Mouse (Mus musculus): ENCODE data around the gene Hoxa7.

The Hoxa7 gene

DNA sequence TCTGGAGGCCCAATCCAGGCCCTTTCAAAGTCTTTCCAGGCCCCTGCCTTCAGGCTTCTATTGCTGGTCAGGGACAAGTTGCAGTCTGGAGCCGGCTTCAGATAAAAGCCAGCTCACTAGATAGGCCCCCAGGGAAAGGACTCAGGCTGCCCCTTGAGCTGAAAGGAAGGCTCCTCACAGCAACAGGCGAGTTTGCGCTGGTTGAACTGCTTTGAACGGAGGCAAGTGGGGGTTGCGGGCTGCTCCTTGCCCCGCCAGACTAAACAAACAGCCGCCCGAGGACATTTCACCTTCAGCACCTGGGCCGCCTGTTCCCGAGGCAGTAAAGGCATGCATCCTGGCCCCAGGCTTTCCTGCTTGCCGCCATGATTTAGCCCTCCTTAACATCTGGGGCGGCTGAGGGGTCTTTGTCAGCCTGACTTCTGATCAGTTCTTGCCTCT is 22.0 kb upstream of the Hoxa7 start:
- in situ Hi-C loops (cut with MboI; ENCODE audit: unreplicated experiment in 2 of 2), result loop anchor here in 1 of 2 experiments (25.0 kb wide), 1 partner anchor 1581 kb away; the partner anchor contains the start of gene Npvf

DNA sequence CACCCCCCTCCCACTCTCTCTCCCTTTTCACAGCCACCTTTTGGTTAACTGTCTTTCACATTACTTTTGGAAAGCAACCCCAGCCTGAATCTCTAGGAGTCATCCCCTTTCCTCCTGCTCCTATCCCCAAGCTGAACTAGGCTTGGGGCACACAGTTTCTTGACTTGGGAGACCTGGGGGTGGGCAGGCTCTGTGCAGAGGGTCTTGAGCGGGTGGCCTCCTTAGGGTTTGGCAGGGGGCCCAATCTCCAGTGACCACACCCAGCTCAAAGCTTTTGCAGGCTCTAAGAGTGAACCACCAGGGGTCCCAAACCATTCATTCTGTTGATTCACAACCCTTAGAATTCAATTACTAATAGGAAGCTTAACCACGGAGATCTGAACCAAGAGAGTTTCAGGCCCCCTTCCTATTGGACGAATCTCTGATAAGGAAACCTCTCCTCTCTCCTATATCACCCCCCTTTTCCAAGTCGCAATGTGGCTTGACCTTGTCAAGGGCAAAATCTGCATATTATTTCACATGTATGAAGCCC is 21.2 kb upstream of the Hoxa7 start:
- in situ Hi-C loops (cut with MboI; ENCODE audit: unreplicated experiment in 2 of 2), result loop anchor here in 1 of 2 experiments (25.0 kb wide), 1 partner anchor 1581 kb away; the partner anchor contains the start of gene Npvf

DNA sequence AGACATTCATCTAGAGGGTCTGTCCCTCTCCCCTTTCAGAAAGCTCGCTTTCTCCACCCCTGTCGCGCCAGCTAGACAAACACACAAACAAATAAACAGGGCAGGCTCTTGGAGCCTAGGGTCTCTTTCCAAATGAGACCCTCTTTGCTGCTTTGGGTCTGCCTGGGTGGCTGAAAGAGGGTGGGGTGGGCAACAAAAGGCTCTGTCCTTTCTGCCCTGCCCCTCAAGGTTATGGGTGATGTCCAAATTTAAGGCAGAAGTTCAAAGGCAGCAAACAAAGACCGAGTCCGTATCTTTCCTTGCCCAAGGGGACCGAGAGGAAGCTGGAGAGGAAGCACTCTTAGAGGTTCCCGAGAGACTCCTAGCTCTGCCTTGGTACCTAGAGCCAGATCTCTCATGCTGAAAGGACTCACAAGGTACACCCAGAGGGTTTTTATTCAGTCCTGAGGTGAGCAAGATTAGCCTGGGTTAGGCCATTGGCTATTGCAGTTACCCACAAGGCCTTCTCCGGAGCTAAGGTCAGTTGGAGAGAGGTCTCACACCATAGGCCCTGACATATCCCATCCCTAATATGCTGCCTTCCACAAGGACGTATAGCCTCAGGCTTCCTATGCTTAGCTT is 19.5 kb upstream of the Hoxa7 start:
- in situ Hi-C loops (cut with MboI; ENCODE audit: unreplicated experiment in 2 of 2), result loop anchor here in 1 of 2 experiments (25.0 kb wide), 1 partner anchor 1579 kb away; the partner anchor contains the start of gene Npvf

DNA sequence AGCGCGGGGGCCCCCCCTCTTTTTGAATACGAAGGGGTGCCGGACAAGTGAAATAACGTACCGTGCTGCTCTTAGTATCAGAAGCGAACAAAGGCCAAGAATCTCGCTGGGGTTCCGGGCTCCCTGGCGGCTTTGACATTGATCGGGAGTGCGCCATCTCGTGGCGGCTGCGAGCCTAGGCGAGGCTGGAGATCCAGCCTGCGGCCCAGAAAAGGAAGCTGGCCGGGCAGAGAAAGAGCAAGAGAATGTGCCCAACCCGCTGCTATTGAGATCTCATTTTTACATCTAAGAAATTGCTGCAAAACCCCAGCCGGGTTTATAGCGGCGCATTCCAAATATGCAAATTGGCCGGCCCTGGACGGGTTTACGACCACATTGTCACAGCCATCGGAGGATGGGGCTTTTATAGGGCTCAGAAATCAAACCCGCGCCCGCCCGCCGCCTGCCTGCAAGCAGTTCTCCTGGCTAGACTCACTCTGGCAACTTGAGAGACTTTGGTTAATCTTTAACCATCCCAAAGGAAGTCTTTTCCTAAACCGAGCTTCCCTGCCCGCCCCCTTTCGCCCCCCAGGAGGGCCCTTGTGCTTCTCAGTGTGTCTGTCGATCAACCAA is 18.8 kb upstream of the Hoxa7 start, which contains the start of gene Hoxa10:
Hoxa10 (minus strand) TSS at position 466 of the 612 bp plus-strand sequence.
- in situ Hi-C loops (cut with MboI; ENCODE audit: unreplicated experiment in 2 of 2), result loop anchor here in 1 of 2 experiments (25.0 kb wide), 1 partner anchor 1578 kb away; the partner anchor contains the start of gene Npvf

DNA sequence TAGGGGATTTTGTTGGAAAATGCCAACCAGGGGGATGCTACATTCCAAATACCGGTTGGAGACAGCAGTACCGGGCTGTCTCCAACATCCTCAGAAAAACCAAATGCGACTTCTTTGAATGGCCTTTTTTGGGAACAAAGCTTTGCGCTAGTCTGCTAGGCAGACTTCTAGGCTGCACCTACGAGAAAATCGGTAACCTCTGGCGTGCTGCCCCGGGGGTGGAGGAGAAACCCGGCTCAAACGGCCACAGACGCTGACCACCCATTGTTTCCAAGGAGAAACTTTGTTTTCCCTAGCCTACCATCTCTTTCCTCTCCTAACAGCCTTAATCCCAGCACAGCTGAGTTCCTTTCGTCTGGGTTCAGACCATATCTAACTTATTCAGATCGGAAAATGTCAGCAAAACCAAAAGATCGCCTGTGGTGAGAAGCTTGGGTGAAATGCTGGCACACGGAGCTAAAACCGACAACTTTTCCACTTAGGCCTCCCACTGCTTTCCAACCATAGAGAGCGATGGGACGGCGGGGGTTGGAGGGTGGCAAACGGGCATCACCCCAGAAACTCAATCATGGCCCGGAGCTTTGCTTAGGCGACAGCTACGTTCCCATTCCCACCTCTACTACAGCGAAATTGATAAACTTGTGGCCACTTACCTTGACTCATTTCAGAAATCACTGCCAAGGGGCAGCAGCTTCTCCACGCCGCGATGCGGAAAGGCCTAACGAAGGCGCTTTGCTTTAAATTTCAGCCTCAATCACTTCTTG is 18.2 kb upstream of the Hoxa7 start:
- in situ Hi-C loops (cut with MboI; ENCODE audit: unreplicated experiment in 2 of 2), result loop anchor here in 1 of 2 experiments (25.0 kb wide), 1 partner anchor 1578 kb away; the partner anchor contains the start of gene Npvf

DNA sequence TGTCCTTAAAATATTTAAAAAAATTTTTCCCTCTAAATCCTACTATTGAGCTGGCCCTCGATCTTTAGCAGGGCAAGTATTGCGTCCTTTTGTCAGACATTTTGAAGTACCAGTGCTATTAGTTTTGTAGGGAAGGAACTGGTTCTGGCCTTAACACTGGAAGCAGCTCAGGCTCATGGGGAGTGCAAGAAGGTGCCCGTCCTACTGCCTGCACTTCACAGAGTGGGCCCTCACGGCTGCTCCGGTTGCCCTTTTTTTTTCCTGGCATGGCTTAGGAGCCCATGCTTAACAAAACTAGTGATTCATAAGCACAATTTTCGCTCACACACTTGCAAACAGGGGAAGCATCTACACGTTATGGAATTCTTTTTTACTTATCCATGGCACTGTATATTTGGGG is 17.3 kb upstream of the Hoxa7 start:
- in situ Hi-C loops (cut with MboI; ENCODE audit: unreplicated experiment in 2 of 2), result loop anchor here in 1 of 2 experiments (25.0 kb wide), 1 partner anchor 1577 kb away; the partner anchor contains the start of gene Npvf

DNA sequence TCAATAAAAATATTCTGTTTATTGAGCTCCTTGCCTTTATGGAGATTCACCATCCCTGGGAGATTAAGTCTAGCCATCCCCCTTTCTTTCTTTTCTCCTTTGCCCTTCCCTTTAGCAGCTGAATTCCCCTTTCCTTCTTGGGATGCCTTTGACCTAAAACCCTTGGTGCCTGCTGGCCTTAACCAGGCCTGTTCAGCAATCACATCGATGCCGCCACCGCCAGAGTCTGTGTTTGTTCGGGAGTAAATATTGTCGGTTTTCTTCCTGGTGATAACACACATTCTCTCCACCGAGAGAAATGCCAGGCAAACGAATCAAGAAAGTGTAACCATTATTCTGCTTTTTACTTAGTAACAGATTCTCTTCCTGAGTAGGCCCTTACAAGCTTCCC is 16.5 kb upstream of the Hoxa7 start:
- in situ Hi-C loops (cut with MboI; ENCODE audit: unreplicated experiment in 2 of 2), result loop anchor here in 1 of 2 experiments (25.0 kb wide), 1 partner anchor 1576 kb away; the partner anchor contains the start of gene Npvf

DNA sequence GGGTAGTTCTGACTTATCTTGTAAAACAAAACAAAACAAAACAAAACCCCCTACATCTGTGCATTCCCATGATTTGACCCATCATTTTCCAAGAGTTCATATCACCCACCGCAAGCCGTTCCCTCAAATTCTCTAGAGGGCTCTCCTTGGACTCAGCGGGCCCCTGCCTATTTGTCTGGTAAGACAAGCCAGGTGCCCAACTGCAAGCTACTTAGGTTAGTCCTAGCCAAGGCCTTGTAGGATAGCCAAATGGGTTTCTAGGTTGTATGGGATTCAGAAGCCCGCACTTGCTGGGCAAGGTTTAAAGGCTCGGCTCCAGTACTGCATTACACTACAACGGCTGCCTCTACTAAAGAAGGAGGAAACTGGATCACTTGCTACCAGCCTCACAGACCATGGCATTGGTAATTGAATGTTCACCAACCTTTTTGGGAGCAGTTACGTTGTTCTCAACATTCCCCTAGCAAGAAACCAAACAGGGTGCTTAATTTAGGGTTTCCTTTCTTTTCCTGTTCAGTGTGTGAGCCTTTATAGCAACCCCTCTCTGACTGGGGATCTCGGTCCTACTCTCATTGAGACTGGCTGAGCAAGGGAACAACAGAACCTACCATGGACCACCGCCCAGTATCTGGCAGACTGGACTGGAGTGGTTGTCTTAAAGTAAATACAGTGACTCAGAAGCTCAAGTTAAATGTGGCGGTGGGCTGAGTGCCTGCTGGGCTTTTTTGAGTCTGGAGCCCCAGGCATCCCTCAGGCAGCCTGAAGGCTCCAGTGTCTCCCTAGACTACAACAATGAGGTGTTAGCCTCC is 15.9 kb upstream of the Hoxa7 start:
- in situ Hi-C loops (cut with MboI; ENCODE audit: unreplicated experiment in 2 of 2), result loop anchor here in 1 of 2 experiments (25.0 kb wide), 1 partner anchor 1575 kb away; the partner anchor contains the start of gene Npvf

DNA sequence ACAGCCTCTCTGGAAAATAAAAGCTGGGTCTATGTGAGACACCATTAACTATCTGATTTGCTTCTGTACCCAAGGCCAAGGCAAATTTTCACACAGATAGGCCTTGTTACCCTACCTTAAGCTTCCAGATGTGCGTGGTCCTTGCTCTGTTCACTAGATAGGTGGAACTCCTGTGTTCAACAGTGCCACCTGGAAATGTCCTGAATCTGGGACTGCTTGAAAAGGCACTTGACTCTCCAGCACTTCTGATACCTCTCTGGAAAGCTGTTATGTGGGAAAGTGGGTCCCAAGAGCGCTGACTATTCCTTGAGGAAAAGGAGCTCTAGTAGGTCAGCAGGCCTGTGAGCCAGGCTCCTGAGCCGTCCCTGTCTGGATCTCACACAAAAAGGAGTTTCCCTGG is 15.2 kb upstream of the Hoxa7 start:
- in situ Hi-C loops (cut with MboI; ENCODE audit: unreplicated experiment in 2 of 2), result loop anchor here in 1 of 2 experiments (25.0 kb wide), 1 partner anchor 1575 kb away; the partner anchor contains the start of gene Npvf

DNA sequence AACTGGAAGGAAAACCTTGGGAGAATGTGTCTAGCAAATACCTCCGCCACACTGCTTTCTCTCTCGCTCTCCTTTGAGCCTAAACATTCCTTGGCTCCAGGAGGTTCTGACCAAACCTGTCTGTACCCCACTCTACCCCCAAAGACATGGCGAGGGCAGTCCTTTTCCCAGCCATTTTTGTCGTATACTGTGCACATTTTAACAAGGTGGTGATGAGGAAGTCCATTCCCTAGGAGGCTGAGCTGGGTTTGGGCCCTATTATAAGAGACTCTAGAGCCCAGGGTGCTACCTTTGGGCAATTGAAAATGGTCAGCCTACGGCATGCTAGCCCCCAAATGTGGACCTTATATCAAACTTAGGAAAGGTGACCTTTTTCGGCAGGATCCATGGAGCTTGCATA is 14.2 kb upstream of the Hoxa7 start:
- in situ Hi-C loops (cut with MboI; ENCODE audit: unreplicated experiment in 2 of 2), result loop anchor here in 1 of 2 experiments (25.0 kb wide), 1 partner anchor 1574 kb away; the partner anchor contains the start of gene Npvf

DNA sequence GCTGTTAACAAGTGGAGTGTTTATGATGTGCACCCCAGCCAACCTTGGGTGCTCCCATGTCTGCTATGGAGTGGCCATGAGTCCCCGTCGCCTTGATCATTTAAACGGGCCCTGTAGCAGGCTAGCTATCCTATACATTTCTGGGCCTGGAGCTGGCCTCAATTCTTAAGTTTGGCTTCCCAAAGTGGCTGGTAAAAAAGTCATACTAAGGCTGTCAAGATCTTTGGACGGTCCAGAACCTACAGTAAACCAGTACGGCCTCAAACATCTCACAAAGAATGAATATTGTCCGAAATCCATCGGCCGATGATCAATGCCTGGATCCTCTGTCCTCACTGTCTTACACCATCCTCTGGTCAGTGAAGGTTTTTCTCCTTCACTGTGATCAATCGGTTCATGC is 13.6 kb upstream of the Hoxa7 start:
- in situ Hi-C loops (cut with MboI; ENCODE audit: unreplicated experiment in 2 of 2), result loop anchor here in 1 of 2 experiments (25.0 kb wide), 1 partner anchor 1573 kb away; the partner anchor contains the start of gene Npvf

DNA sequence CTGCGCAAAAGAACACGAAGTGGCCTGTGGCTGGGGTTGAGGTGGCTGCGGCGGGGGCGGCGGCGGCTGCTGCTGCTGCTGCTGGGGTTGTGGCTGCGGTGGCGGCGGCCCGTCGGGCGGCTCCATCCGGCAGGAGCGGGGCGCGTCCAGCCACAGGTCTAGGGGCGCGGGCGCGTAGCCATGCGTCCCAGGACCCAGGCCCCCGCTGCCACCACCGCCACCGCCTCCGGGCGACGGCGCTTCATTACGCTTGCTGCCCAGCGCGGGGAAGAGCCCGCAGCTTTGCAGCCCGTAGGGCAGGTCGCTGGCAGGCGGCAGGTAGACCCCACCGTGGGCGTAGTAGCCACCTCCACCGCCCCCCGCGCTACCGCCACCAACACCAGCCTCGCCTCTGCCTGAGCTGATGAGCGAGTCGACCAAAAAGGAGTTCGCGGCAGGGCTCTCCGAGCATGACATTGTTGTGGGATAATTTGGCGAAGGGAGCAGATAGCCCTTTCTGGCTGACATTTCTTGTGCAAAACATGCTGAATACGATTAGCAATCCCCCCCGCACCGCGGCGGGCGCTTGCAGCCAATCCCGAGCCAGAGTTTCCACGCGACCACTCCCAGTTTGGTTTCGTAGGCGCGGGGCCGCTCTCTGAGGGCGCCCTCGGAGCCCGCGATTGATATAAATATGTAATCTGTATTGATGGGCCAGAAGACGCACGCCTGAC is 12.9 kb upstream of the Hoxa7 start:
- in situ Hi-C loops (cut with MboI; ENCODE audit: unreplicated experiment in 2 of 2), result loop anchor here in 1 of 2 experiments (25.0 kb wide), 1 partner anchor 1572 kb away; the partner anchor contains the start of gene Npvf

DNA sequence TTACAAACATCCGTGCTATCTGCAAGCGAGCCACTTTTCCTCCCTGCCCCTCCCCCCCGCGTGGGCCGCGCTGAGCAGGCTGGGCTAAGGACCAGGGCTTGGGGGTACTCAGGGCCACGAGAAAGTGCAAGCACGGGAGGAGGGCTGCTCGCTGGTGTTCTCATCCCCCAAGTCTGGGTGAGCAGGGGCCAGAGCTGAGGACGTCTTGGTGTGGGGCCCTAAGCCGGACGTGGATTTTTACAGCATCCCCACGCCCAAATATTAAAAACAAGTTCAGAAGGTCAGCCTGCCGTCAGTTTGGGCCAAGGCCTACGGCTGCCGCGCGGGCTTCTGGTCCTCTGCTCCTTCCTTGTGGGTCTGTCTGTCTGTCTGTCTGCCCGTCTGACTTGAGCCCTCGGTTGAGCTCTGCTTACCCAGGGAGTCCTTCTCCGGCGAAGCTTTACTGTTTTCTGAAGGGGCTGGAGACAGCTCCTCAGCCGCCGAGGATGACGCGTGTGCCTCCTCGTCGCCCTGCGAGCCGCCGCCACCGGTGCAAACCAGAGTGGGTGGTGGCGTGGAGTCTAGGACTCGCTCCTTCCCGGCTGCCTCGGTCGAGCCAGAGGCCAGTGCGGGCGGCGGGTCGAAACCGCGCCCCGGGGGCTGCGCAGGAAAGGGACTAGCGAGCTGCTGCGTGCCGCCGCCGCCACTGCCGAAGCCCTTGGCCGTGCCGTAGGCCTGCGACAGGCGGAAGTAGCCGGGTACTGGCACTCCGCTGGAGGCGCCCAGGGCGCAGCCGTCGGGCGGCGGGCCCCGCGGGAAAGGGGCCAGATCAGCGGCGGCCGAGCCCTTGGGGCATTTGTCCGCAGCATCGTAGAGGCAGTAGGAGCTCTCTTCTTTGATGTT is 12.1 kb upstream of the Hoxa7 start:
- in situ Hi-C loops (cut with MboI; ENCODE audit: unreplicated experiment in 2 of 2), result loop anchor here in 1 of 2 experiments (25.0 kb wide), 1 partner anchor 1571 kb away; the partner anchor contains the start of gene Npvf

DNA sequence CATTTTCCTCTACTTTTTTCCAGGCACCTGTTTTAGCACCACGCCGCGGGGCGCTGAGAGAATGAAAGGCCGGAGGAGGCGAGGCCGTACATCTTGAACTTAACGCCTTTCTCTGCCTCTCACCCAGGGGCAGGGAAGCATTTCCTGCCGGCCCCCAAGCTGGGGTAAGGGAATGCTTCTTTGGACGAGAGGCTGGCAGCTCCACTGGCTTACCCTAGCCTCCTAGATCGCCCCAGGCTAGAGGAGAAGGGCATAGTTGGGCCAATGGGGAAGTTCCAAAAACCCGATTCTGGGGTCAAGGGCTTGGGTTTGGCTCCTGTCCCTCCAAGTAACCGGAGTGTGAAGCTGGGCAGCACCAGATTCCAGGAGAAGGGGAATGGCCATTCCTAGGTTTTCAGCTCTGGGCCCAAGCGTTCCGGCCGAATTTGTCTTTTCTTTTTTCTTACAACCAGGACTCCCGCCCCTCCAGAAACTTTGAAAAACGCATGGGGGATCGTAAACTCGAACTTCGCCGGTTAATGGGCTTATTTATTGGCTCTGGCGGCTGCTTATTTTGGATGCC is 11.4 kb upstream of the Hoxa7 start:
- in situ Hi-C loops (cut with MboI; ENCODE audit: unreplicated experiment in 2 of 2), result loop anchor here in 1 of 2 experiments (25.0 kb wide), 1 partner anchor 1571 kb away; the partner anchor contains the start of gene Npvf

DNA sequence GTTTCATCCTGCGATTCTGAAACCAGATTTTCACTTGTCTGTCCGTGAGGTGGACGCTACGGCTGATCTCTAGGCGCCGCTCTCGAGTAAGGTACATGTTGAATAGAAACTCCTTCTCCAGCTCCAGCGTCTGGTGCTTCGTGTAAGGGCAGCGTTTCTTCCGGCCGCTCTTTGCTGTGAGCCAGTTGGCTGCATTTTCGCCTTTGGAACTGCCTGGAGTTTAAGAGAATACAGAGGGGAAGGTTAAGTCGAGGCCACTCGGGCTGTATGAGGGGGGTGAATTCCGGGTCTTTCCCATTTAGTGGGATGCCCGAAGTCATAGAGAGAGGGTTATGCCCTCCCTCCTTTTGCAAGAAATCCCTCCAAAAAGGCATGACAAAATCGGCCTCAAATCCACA is 10.9 kb upstream of the Hoxa7 start:
- in situ Hi-C loops (cut with MboI; ENCODE audit: unreplicated experiment in 2 of 2), result loop anchor here in 1 of 2 experiments (25.0 kb wide), 1 partner anchor 1570 kb away; the partner anchor contains the start of gene Npvf

DNA sequence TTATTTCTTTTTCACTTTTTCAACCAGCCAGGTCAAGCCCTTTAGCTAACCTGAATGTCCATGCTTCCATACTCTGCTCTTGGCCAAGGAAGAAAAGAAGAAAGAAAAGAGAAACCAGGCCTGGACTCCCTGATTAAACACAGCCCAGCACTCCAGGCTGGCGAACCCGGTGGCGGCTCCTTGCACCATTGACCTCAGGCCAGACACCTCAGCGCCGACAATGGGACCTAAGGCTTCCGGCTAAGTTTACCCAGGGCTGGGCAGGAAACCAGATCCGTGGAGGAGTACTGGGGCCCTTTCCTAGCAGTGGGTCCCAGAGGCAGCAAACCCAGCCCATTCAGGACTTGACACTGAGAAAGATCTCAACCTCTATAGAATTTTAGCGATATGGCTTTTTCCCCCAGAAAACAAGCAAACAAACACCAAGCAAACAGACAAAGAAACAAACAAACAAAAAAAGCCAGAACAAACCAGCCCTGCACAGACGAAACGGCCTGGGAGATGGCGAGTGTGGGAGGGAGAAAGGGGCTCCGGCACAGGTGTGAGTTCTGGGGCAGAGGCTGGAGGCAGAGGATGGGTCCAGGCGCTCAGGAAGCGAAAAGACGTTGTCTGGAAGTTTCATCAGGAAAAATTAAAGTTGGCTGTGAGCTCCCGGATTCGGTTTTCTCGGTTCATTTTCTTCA is 10.4 kb upstream of the Hoxa7 start:
- in situ Hi-C loops (cut with MboI; ENCODE audit: unreplicated experiment in 2 of 2), result loop anchor here in 1 of 2 experiments (25.0 kb wide), 1 partner anchor 1570 kb away; the partner anchor contains the start of gene Npvf
